Mouse (Mus musculus) G1E-ER4 (cell line): ENCODE data around the gene B3gnt8. TPM values are rescaled to one million over a fixed set of nuclear protein-coding genes. Genes with fewer than 3 reads are reported as not detected.
A peak's percentile ranks its signal among the peaks of the same experiment; 100 is the strongest.

ENCODE experiments used
- GATA1 ChIP-seq: IDR thresholded peaks from one replicate; pipeline ENCODE4 v1.8.0; 2012; ENCODE audit warnings: low read length, inconsistent platforms
- polyA plus RNA-seq: library from polyadenylated mRNA; stranded (reverse); fragments of >175 nt; gene quantifications from 2 replicates; pipeline ENCODE4 v1.2.3, GENCODE M21; 2012

Gene B3gnt8
- polyA plus RNA-seq, 1 experiment = 0.44 TPM

DNA sequence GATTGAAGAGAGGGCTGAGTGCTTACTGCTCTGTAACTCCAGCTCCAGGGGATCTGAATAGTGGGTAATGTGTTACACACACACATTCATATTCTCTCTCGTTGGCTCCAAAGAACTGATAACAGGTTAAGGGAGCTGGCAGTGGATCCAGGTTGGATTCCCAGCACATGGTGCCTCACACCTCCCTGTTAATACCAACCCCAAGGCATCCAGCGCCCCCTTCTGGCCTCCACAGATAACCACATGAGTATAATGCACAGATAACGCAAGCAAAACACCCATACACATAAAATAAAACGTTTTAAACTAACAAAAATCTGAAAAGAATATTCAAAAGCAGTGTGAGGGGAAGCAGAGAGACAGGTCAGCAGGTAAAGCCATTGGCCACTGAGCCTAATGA is 46.0 kb downstream of the B3gnt8 start:
- TF ChIP-seq GATA1 = no peak

GRCm38 (mm10) chr7:25674297-25674696 is 47.8 kb downstream of the B3gnt8 start:
- no peak for TF ChIP-seq GATA1

DNA sequence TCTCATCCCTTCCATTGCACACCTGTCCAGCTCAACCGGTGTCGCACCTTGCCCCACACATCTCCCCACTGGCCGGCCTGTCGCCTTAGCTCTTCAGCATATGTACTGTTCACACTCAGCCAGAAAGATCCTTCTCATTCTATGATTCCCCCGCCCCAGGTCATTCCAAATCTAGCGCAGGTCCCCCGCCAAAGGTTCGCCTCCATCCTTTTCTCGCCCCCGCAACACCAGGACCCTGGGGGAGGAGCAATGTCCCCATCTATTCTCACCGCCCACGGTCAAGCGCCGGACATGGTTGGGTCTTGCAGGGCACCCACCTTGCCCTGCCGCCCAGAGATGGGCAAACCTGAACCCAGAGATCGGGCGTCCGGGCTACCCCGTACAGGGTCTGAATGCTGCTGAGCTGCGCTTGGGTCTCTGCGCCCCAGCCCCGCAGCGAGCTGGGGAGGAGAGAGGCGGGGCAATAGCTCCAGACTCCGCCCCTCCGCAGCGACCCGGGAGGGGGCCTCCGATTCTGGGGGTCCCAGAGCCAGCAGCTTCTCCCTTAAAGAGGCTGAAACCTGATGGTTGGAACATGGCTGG is 48.4 kb downstream of the B3gnt8 start, which contains the start of gene Tmem91:
Gene Tmem91, minus strand, starts transcription at position 448 of the 582 bp plus-strand sequence.
- no peak for TF ChIP-seq GATA1

- TF ChIP-seq GATA1 = no peak
These were observed 49.0 kb downstream of the B3gnt8 start for GRCm38 (mm10) chr7:25675405-25675804.

DNA sequence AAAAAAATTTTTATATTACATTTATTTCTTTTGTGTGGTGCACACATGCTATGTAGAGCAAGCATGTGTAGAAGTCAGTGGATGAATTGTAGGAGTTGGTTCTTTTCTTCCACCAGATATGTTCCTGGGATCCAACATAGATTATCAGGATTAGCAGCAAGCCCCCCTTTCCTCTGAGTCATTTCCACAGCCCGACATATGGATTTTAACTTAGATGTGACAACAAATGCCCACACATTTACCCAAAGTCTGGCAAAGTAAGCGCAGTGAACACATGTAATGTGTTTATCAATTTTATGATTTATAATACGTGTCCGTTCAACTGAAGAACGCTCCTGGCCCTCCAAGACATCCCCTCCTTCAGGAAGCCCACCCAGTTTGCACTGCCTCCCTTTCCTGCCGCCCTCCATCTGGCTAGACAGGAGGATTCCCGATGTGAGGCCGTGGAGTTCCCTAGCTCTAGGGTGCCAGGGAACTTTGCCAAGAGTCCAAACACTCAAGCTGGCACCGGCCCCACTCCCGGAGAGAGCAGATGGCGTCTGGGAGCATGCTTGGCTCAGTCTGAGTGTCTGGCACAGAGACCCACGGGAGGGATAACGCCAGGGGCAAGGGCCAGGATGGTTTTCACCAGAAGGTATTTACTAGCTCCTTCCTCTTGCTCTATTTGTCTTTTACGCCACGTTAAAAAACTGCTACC is 49.8 kb downstream of the B3gnt8 start:
- TF ChIP-seq GATA1 = no peak

- no peak for TF ChIP-seq GATA1
These were observed 50.6 kb downstream of the B3gnt8 start for GRCm38 (mm10) chr7:25677013-25677412.

- TF ChIP-seq GATA1 = no peak
These were observed 53.5 kb downstream of the B3gnt8 start for GRCm38 (mm10) chr7:25679971-25680370.

- TF ChIP-seq GATA1 = peak; percentile 71
These were observed 54.2 kb downstream of the B3gnt8 start, which contains the start of gene B9d2 for GRCm38 (mm10) chr7:25680514-25681258. B9d2 (plus strand) TSS chr7:25680780.

DNA sequence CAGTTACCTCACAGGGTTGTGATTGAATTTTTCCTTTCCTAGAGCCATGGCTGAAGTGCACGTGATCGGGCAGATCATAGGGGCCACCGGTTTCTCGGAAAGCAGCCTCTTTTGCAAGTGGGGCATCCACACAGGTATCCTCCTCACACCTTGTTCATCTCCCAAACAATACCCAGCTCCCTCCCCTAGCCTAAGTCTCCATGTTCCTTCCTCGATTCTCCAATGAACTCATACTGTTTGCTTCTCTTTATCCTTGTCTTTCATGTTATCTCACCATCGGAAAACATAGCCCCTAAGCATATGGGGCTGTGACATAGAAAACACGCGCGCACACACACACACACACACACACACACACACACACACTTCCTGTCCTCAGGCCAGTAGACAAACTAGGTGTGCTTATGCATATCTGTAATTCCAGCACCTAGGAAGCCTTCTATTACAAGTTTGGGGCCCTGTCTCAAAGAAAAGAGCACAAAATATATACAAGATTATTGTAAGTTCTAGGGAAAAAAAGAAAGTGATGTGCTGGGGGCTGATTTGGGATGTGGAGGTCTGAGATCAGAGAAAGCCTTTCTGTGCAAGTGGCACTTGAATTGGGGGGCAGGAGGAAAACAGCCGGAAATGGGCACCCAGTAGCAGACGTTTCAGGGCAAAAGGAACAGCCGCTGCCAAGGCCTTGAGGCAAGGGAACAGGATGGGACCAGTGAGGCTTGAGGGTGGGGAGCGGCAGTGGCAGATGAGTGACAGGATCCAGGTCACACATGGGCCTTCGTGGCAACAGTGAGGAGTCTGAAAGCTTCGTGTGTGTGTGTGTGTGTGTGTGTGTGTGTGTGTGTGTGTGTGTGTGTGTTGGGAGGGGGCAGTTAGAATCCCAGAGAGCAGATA is 55.1 kb downstream of the B3gnt8 start:
- TF ChIP-seq GATA1 = no peak

GRCm38 (mm10) chr7:25683474-25684180 is 57.2 kb downstream of the B3gnt8 start:
- TF ChIP-seq GATA1 = peak; percentile 23

DNA sequence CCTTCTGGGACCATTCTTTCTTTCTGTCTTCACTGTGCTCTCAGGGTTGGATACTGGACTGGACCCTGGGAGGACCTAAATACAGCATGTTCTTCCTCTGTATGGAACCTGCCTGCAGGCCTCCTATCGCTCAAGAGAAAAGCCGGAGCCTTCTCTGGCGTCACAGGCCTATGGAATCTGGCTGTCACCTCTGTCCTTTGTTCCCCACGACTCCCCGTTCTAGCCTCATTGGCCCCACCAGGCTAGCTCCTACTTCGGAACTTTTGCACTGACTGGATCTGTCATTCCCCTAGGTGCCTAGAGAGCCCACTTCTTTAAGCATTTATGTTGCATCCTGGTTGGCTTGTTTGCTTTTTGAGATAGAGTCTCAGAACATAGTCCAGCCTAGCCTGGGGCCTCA is 58.2 kb downstream of the B3gnt8 start:
- no peak for TF ChIP-seq GATA1

Other genes starting within 250 kb of the B3gnt8 start
- gene Lipe, start 227.9 kb upstream of the B3gnt8 start, polyA plus RNA-seq = 14.8 and 17.6 TPM in 2 replicates
- gene Cxcl17, start 213.8 kb upstream of the B3gnt8 start, polyA plus RNA-seq = not detected in 2 replicates
- gene Ceacam1, start 149.1 kb upstream of the B3gnt8 start, polyA plus RNA-seq = not detected in 2 replicates
- not detected in 2 replicates for gene Ceacam2, start 86.8 kb upstream of the B3gnt8 start, polyA plus RNA-seq
- not detected in 2 replicates for gene Erich4, start 10.8 kb upstream of the B3gnt8 start, polyA plus RNA-seq
- gene Dmac2, start 7.2 kb upstream of the B3gnt8 start, polyA plus RNA-seq = 41.9 and 45.5 TPM in 2 replicates
- gene Bckdha, start 32.3 kb downstream of the B3gnt8 start, polyA plus RNA-seq = 70.4 and 81.4 TPM in 2 replicates
- gene Exosc5, start 32.5 kb downstream of the B3gnt8 start, polyA plus RNA-seq = 652 and 689 TPM in 2 replicates
- gene Tmem91, start 48.5 kb downstream of the B3gnt8 start, polyA plus RNA-seq = 2.8 and 3.6 TPM in 2 replicates
- 125 and 142 TPM in 2 replicates for gene B9d2, start 54.1 kb downstream of the B3gnt8 start, polyA plus RNA-seq
- gene Tgfb1, start 60.3 kb downstream of the B3gnt8 start, polyA plus RNA-seq = 1,641 and 2,011 TPM in 2 replicates
- gene Ccdc97, start 92.4 kb downstream of the B3gnt8 start, polyA plus RNA-seq = 109 and 114 TPM in 2 replicates
- gene Hnrnpul1, start 128.1 kb downstream of the B3gnt8 start, polyA plus RNA-seq = 513 and 543 TPM in 2 replicates
- gene Axl, start 162.1 kb downstream of the B3gnt8 start, polyA plus RNA-seq = 0.03 TPM in 1 of 2 replicates, not detected in the other
- gene Cyp2s1, start 190.3 kb downstream of the B3gnt8 start, polyA plus RNA-seq = not detected in 2 replicates